Mouse (Mus musculus) liver, adult 2 months (tissue): ENCODE measurements around the gene Tmem269. TPM values are rescaled to one million over a fixed set of nuclear protein-coding genes. Genes with fewer than 3 reads are reported as not detected.

ENCODE experiments used
- DNase-seq: peaks from one replicate; pipeline ENCODE4 v3.0.0-alpha.2; 2011; ENCODE audit warnings: low read depth, low spot score; ENCODE audit errors: extremely low read depth
- H3K27ac ChIP-seq: fragments of 200-500 bp; replicated peaks from 2 replicates; pipeline ENCODE4 v1.5.1; 2012; ENCODE audit warnings: low read depth, mild to moderate bottlenecking, control low read depth, inconsistent platforms, low read length; ENCODE audit not compliant: insufficient read depth
- H3K27me3 ChIP-seq: fragments of 200-500 bp; 2 replicates; pipeline ENCODE4 v1.6.1; 2012; ENCODE audit warnings: mild to moderate bottlenecking, moderate library complexity, low read length, inconsistent platforms; ENCODE audit not compliant: control insufficient read depth, insufficient read depth
- H3K36me3 ChIP-seq: fragments of 200-500 bp; 2 replicates; pipeline ENCODE4 v1.6.1; 2012; ENCODE audit warnings: low read length, inconsistent platforms; ENCODE audit not compliant: control insufficient read depth, insufficient read depth
- H3K4me1 ChIP-seq: fragments of 200-500 bp; 2 replicates; pipeline ENCODE4 v1.6.1; 2011; ENCODE audit warnings: low read length; ENCODE audit not compliant: control insufficient read depth, insufficient read depth
- H3K4me3 ChIP-seq: fragments of 200-500 bp; 2 replicates; pipeline ENCODE4 v1.5.1; 2011; ENCODE audit warnings: low read depth, mild to moderate bottlenecking, control low read depth, low read length, moderate library complexity; ENCODE audit not compliant: insufficient read depth
- H3K79me2 ChIP-seq: fragments of 200-500 bp; 2 replicates; pipeline ENCODE4 v1.6.1; 2012; ENCODE audit warnings: inconsistent platforms, mild to moderate bottlenecking, low read length, moderate library complexity; ENCODE audit not compliant: control insufficient read depth, insufficient read depth
- H3K9ac ChIP-seq: fragments of 200-500 bp; 2 replicates; pipeline ENCODE4 v1.6.1; 2012; ENCODE audit warnings: low read depth, mild to moderate bottlenecking, control low read depth, inconsistent platforms, low read length
- CTCF ChIP-seq: fragments of 200-500 bp; IDR thresholded peaks from 2 replicates; pipeline ENCODE4 v1.5.1; 2011; ENCODE audit warnings: low read depth, low read length, control low read depth
- POLR2A ChIP-seq: fragments of 200-500 bp; IDR thresholded peaks from 2 replicates; pipeline ENCODE4 v1.6.1; 2011; ENCODE audit warnings: low read length, control low read depth; ENCODE audit not compliant: insufficient read depth; ENCODE audit errors: extremely low read depth
- whole genome bisulfite sequencing: fragments of 180-500 bp; shearing (Covaris S2); methylation state at CpG from one replicate; pipeline ENCODE4 v1.1.7; 2018; 5-methylcytosine and 5-hydroxymethylcytosine counted together
- polyA plus RNA-seq: library from polyadenylated mRNA; depleted of rRNA; stranded (reverse); fragments of >200 nt; gene quantifications from 2 replicates; pipeline ENCODE4 v1.2.3, GENCODE M21; 2012
- total RNA-seq: library from RNA; depleted of rRNA; stranded (reverse); fragments of >200 nt; gene quantifications from 2 replicates; pipeline ENCODE4 v1.2.3, GENCODE M21; 2014

Gene Tmem269
- total and polyA plus RNA-seq, 2 experiments: 0.06 to 0.09 TPM

DNA sequence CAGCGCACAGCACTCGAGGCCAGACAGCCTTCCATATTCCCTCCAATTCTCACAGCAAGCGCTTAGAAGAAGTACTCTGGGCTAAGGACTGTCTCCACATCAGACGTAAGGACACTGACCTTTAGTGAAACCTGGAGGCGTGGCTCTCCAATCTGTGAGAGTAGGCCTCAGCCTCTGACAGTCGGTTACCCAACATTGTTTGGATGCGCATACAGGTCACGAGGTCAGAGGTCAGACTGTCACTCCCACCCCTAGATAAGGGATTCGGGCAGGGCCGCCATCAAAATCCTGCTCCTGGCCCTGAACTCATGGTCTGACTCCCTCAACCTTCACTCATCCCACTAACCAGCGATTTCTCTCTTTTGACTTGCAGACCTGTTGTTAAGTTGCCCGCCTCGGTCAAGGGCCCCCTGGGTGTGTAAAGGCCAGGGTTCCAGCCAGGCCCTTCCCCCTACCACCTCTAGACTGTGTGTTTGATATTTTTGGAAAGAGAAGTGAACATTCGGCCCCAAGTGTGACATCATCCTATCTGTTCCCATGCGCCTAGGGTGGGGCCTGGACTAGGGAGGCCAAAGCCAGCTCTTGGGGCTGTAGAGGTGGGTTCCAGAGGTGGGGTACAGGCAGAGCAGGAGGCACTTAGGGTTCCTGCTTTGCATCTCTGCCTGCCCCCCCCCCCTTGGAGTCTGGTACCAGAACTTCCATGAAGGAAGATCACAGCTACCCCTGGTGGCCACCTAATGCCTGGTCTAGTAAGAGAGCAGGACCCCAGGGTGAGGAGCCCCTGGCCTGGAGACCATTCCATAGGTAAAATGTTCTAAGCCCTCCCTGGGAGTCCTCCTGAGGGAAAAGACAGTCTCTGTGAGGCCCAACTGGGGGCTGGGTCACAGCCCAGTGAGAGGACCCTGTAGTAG, 41.6 kb upstream of the Tmem269 start:
- TF ChIP-seq POLR2A (no peak), CTCF (no peak)
- WGBS: 42% methylated on average over 15 of the region's 15 CpGs

GRCm38 (mm10) chr4:119257083-119257482, 39.1 kb upstream of the Tmem269 start:
- H3K36me3 ChIP-seq: no peaks in the 10 kb centered on the region
- TF ChIP-seq POLR2A: no peak
- no peak for TF ChIP-seq CTCF
- no peaks in the 10 kb centered on the region for H3K79me2 ChIP-seq
- no peaks in the 10 kb centered on the region for H3K27me3 ChIP-seq
- peaks cover 3% of the 10 kb centered on the region; the same call in 1 of the 2 replicates for H3K4me1 ChIP-seq
- no peak overlapping the region for H3K9ac ChIP-seq
- H3K4me3 ChIP-seq: no peak overlapping the region
- H3K27ac ChIP-seq: no peak overlapping the region
- WGBS: 89% methylated on average over 6 of the region's 6 CpGs
- DNase-seq: no peak

More for the DNA sequence above, 41.6 kb upstream of the Tmem269 start:
- H3K79me2 ChIP-seq: no peaks in the 10 kb centered on the region
- no peaks in the 10 kb centered on the region for H3K27me3 ChIP-seq
- H3K27ac ChIP-seq: no peak overlapping the region
- no peak overlapping the region for H3K4me3 ChIP-seq
- no peak overlapping the region for H3K9ac ChIP-seq
- DNase-seq: peak; percentile 80
- H3K4me1 ChIP-seq: peaks cover 3% of the 10 kb centered on the region; the same call in 1 of the 2 replicates
- no peaks in the 10 kb centered on the region for H3K36me3 ChIP-seq

GRCm38 (mm10) chr4:119255351-119255750, 37.3 kb upstream of the Tmem269 start, which contains the start of gene Cldn19:
Cldn19 (plus strand) TSS chr4:119255414.
- H3K9ac ChIP-seq: no peak within 1 kb of the TSS
- H3K27ac ChIP-seq: no peak within 1 kb of the TSS
- H3K27me3 ChIP-seq: no peaks in the 10 kb centered on the region
- TF ChIP-seq POLR2A (no peak), CTCF (no peak)
- peaks cover 3% of the 10 kb centered on the region; the same call in 1 of the 2 replicates for H3K4me1 ChIP-seq
- DNase-seq: no peak
- 92% methylated on average over 12 of the region's 12 CpGs for WGBS
- H3K36me3 ChIP-seq: no peaks in the 10 kb centered on the region
- H3K4me3 ChIP-seq: no peak within 1 kb of the TSS
- H3K79me2 ChIP-seq: no peaks in the 10 kb centered on the region

DNA sequence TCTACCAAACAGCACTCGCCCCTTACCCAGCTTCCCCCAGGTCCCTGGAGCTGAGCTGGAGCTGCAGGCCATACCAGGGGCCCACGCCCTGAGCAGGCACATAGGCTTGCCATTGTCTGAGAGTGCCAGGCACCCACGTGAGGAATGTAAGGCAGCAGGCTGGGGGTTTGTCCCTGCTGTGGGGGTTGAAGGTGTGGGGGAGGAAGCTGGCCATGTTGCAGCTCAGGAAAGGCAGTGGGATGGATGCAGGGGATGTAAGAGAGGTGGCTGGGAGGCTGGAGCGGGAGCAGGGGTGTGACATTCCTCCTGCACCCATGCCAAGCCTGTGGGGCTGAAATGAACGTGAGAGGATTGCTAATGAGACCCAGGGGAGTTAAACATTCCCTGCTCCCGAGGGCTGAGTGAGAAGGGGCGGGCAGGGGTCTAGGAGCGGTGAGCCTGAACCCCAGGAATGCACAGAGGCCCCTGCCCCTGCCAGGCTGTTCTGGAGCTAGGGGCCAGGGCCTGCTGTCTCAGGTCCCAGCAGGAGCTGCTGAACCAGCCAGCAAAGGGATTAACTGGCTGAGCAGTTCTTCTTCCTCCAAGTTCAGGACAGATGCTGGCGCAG, 36.1 kb upstream of the Tmem269 start:
- DNase-seq: no peak
- H3K9ac ChIP-seq: no peak overlapping the region
- no peaks in the 10 kb centered on the region for H3K79me2 ChIP-seq
- no peaks in the 10 kb centered on the region for H3K36me3 ChIP-seq
- H3K27me3 ChIP-seq: no peaks in the 10 kb centered on the region
- WGBS: 86% methylated on average over 9 of the region's 9 CpGs
- TF ChIP-seq POLR2A (no peak), CTCF (no peak)
- H3K27ac ChIP-seq: no peak overlapping the region
- H3K4me3 ChIP-seq: no peak overlapping the region
- H3K4me1 ChIP-seq: peaks cover 2% of the 10 kb centered on the region; the same call in 1 of the 2 replicates

GRCm38 (mm10) chr4:119252025-119252808, 34.2 kb upstream of the Tmem269 start:
- H3K27ac ChIP-seq: no peak overlapping the region
- 60% methylated on average over 7 of the region's 7 CpGs for WGBS

More at GRCm38 (mm10) chr4:119252025-119252808, 34.2 kb upstream of the Tmem269 start:
- TF ChIP-seq POLR2A: no peak
- TF ChIP-seq CTCF: no peak
- Histone ChIP-seq H3K4me3 (no peak overlapping the region), H3K36me3 (peaks cover 4% of the 10 kb centered on the region; the same call in 1 of the 2 replicates), H3K27me3 (no peaks in the 10 kb centered on the region), H3K9ac (no peak overlapping the region), H3K79me2 (no peaks in the 10 kb centered on the region), H3K4me1 (no peaks in the 10 kb centered on the region)
- DNase-seq: no peak
